Mouse (Mus musculus): Measurements from ENCODE around the gene Clpx.
"Not testable (repeated sequence)": the region's sequence is repeated elsewhere in the genome, so short reads cannot be mapped to it uniquely, and the experiment has no call there.

Gene Clpx

DNA sequence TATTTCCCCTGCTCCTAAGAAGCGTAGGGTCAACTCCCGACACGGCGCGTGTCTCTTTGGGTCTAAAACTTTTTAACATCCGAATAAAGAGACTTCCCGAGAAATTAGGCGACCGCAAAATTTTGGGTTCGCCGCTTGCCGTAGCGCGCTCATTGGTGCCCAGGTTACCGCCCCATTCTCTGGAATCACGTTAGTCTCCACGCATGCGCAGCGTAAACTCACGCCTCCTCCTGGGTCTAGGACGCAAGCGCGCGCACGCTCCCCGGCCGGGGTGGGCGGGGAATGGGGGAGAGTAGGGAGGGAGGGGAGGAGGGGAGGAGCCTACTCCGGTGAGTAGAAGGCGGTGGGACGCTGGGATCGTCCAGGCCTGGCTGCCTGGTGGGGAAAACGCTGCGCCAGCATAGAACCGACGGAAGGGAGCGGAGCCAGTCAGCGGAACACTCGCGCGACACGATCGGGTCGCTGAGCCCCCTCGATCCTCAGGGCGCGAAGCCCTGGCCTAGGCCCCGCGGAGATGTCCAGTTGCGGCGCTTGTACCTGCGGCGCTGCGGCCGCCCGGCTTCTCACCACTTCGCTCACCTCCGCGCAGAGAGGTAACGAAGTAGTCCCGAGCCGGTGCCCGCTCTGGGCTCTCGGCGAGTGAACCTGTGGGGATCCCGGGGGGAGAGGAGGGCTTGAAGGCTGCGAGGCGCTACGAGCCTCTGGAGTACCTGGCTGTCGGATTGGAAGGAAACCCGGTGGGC, at the start of gene Clpx:
Gene Clpx, plus strand, starts transcription at position 288 of the 743 bp plus-strand sequence.
- DNase-seq (ENCODE audit: low spot score): peak; percentile 100

DNA sequence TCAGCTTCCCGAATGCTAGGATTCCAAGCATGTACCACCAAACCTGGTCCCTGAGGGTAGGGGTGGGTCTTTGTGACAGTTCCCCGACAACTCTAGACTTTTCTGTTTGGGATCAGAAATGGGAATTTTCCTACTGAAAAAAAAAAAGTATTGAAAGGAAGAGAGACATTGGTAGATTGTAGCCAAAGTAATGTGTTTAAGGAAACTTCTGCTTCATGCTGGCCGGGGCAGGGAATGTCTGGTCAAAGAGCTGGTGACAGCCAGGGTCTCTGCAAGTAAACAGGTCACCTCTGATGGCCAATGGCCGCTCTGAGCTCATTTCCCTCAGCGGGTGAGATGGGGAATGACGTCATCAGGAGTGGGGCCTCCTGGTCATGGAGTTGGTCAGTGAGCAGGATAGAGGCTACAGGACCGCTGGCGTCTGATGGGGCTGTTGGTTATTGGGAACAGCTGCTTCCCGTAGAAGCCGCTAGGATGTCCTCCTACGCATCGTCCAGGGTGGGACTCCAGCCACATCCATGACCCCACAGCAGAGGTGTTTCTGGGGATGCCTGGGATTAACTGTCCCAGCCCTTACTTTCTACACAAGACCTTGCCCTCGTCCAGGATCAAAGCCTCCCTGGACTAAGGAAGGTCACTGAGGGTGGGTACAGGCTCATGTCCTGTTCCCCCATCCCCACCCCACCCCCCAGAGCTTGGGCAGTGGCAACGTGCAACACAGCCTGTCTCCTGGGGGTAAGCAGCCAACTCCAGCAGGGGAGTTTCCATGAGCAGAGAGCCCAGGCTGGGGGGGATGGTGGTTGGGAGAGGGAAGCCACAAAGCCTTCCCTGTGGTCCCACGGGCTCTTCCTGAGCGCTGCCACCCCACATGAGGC, 46.3 kb upstream of the Clpx start:
- DNase-seq (ENCODE audit: low spot score): no peak

DNA sequence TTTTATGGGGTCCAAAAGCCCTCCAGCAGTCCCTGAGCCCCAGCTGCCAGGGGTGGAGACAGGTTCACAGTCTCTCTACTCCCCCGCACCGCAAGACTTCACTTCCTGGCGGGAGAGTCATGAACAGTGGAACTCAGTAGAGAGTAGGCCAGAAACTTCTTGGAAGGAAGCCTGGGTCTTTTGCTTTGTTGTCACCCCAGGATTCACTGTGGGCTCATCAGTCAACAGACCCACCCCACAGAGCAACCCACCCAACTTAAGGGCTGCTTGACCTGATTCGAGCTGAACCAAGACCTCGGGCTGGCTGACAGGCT, 45.7 kb upstream of the Clpx start:
- DNase-seq (ENCODE audit: low spot score): no peak

DNA sequence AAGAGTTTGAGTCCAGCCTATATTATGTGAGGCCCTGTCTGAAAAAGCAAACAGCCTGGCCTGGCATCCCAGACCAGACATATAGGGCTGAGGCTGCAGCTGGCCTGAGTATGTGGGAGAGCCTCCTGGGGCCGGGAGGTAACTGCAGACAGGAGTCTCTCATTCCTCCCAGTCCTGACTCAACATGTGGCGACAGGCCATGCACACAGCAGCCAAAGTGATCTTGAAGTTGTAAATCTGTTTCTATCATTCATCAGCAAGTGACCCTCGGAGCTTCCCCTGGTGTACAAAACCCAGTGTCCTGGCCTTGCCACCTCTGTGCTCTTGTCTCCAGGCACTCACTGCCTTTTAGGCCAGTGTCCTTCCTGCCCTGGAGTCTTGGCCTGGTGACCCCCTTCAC, 42.0 kb upstream of the Clpx start:
- DNase-seq (ENCODE audit: low spot score): no peak

DNA sequence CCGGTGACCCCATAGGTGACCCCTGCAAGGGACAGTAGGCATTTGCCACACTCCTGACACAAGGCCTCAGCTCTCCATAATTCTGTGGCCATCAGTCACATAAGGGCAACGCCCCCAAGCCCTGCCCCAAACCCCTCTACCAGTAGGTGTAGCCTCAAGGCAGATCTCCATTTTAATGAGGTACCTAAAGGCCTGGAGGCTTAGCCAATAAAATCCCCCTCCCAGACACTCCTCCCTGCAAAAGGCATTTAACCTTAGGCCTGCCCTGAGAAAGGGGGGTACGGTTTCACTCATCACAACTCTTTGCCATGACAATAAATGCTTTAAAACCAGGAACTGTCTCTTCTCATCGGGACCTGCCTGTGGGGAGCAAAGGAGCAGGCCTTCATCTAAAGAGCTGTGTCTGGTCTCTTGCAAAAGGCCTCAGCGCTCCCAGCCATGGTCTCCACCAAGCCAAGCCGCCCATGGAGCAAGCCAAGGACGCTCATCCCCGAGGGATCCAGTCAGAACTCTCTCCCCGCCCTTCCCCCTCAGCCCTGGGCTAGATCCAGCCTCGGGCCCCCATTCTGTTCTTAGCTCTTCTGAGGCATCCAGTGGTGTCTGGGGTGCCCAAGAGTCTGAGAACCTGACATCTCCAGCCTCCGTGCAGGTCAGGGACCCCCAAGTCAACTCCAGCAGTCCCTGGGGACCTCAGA, 38.0 kb upstream of the Clpx start:
- DNase-seq (ENCODE audit: low spot score): no peak

DNA sequence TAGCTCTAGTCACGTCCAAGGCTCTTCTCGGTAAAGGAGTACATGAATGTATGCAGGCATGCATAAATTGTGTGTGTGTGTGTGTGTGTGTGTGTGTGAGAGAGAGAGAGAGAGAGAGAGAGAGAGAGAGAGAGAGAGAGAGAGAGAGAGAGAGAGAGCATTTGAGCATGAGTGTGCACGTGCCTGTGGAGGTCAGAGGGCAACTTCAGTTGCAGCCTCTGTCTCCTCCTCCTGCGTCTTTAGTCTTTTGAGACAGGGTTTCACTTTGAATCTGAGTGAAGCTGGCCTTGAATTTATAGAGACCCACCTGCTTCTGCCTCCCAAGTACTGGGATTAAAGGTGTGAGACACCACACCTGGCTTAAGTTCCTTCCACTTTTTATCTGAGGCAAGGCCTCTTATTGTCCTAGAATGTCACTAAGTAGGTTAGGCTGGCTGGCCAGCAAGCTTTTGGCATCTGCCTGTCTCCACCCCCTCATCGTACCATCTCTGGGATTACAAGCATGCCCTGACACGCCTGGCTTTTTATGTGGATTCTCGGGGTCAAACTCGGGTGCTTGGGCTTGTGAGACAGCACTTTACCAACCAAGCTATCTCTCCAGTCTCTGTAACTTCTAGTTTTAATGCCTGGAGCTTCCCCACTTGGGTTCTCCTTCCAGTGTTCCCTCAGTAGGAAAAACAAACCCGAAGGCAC, 36.7 kb upstream of the Clpx start:
- DNase-seq (ENCODE audit: low spot score): no peak

DNA sequence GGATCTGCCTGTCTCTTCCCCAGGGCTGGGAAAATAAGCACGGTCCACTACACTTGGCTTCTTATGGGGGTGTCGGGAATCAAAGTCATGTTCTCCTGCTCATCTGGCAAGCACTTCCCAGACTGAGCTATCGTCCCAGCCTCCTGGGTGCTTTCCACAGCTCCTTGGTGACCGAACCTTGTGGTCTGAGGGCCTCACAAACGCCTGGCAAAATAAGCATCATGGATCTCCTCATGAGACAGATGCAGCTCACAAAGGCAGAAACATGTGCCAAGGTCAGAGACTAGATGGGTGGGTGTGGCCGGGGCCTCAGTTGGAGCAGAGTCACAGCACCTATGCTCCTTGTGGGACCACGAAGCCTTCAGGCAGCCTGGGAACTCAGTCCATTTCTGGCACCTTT, 34.7 kb upstream of the Clpx start:
- DNase-seq (ENCODE audit: low spot score): no peak

DNA sequence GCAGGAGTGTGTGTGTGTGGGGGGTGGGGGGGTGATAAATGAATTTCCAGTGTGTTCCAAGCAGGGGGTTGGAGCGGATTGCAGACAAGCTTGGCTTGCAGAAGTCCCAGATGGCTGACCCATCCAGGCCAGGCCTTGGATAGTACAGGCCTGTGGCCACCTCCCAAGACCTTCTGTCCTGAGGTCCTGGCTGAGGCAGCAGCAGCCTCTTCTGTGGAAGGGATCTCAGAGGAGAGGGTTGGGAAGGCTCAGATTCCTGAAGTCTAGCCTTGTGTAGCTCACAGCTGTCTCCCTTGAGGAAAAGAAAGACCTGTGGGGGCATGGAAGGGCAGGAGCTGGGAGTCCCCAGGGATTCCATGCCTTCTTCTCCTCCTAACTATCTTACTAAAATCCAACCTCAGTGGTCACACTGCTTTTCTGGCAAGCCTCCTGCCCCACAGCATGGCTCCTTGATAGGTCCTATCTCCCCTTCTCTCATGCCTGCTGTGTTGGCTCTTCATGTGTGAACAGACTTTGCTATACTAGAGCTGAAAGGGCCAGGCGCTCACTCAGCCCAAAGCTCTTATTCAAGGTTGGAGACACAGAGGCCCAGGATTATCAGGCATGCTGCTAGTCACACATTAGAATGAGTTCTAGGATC, 32.3 kb upstream of the Clpx start:
- DNase-seq (ENCODE audit: low spot score): no peak

DNA sequence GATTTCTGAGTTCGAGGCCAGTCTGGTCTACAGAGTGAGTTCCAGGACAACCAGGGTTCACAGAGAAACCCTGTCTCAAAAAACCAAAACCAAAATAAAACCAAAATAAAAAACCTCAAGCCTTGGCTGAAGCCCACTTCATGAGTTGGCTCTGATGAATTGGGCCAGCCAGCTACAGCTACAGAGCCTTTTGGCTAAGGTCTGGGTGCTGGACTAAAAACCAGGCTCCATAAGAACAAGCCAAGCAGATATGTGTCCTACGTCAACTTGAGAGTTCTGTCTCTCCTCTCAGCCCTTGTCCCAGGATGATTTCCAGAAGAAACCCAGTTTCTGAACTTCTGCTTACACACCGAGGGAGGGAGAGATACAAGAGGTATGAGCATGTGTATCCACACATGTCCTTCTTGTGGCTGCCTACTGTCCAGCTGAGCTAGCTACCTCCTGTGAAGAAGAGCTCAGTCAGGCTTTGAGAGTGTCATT, 31.4 kb upstream of the Clpx start:
- DNase-seq (ENCODE audit: low spot score): no peak

DNA sequence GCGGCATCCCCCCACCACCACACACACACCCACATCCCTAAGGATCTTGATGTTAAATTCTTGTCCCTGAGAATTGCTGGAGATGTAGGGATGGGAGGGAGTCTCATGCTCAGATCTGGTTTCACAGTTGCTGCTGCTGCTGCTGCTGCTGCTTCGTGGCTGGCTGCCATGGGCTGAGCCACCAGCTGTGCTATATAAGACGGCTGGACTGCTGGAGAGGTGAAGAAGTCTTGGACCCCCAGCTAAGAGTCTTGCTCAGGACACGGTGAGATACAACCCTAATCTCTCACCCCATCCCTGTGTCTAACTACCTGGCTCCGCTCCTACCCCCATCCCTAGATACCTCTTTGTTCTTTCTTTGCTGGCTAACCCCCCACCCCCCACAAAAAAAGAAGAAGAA, 29.1 kb upstream of the Clpx start, which contains the start of gene Cilp:
Gene Cilp, plus strand, starts transcription at position 222 of the 400 bp plus-strand sequence.
- DNase-seq (ENCODE audit: low spot score): no peak

DNA sequence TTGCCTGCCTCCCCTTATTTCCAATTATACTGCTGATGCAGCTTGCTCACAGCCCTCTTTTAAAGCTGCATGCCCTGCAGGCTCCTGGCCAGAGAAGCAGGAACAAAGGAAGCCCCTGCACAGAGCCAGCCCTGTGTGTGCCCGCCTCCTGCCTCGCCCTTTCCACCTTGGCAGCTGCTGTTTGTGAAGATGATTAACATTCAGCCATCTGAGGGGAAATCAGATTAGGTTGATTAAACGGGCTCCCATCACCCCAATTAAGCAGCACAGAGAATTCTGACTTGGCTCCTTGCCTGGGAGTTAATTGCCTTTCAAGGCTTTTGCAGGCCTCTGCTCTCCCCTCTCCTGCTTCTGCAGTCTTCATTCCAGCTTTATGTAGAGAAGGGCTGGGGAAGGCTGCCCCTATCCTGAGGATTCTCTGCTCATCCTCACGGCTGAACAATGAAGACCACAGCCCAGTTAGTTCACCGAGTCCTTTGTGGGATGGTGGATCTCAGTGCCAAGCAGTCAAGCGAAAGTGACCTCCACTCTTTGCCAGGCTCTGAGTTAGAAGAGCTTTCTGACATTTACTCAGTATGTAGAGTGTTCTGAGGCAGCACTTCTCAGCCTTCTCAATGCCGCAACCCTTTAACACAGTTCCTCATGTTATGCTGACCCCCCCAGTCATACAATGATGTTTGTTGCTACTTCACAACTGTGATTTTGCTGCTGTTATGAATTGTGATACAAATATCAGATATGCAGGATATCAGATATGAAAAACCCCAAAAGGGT, 26.1 kb upstream of the Clpx start:
- DNase-seq (ENCODE audit: low spot score): no peak

DNA sequence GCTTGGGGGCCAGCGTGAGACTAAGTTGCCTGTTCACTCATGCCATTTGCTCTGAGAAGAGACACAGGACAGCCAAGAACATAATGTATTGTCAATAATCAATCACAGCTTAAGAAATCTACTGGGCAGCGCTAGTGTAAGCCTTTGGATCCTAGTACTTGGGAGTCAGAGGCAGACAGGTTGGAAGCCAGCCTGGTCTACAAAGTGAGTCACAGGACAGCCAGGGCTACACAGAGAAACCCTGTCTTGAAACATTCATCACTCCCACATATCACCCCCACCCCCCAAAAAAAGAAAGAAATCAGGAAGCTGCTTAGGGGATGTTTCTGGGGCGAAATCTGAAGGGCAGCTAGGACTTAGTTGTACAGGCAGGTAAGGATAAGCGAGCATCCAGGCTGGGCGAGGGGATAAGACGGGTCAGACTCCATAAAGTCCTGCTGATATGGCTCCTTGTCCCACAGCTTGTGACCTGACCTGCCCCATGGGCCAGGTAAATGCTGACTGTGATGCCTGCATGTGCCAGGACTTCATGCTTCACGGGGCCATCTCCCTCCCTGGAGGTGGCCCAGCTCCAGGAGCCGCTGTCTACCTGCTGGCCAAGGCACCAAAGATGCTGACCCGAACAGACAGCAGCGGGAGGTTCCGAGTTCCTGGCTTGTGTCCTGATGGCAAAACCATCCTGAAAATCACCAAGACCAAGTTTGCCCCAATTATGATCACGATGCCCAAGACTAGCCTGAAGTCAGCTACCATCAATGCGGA, 20.8 kb upstream of the Clpx start:
- DNase-seq (ENCODE audit: low spot score): no peak

DNA sequence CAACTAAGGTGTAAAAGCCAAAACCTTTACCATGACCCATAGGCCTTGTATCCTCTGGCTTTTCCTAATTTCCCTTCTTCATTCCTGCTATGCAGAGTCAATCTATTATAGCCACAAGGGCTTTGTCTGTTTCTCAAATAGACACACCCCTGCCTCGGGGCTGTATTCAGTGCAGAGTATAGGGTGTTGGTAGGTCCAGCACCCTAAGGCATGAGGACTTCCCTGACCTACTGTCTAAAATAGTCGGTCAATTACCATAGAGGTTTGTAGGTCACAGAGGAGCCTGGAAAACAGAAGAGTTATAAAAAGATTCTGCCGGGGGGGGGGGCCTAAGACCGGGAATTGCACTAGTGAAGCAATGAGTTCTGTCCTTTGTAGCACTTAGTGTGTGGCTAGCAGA, 20.2 kb upstream of the Clpx start:
- DNase-seq (ENCODE audit: low spot score): no peak

DNA sequence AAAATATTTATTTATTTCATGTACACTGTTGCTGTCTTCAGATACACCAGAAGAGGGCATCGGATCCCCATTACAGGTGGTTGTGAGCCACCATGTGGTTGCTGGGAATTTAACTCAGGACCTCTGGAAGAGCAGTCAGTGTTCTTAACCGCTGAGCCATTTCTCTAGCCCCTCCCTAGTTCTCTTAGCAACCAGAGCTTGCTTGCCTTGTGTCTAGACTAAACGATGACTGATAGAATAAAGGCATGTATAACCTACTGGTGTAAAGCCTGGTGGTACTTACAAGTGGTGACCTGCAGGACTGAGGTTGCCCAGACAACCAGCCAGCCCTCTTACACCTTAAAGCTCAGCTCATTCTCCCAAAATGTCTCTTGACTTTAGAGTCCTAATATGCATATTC, 19.2 kb upstream of the Clpx start:
- not testable (repeated sequence) for DNase-seq (ENCODE audit: low spot score)

DNA sequence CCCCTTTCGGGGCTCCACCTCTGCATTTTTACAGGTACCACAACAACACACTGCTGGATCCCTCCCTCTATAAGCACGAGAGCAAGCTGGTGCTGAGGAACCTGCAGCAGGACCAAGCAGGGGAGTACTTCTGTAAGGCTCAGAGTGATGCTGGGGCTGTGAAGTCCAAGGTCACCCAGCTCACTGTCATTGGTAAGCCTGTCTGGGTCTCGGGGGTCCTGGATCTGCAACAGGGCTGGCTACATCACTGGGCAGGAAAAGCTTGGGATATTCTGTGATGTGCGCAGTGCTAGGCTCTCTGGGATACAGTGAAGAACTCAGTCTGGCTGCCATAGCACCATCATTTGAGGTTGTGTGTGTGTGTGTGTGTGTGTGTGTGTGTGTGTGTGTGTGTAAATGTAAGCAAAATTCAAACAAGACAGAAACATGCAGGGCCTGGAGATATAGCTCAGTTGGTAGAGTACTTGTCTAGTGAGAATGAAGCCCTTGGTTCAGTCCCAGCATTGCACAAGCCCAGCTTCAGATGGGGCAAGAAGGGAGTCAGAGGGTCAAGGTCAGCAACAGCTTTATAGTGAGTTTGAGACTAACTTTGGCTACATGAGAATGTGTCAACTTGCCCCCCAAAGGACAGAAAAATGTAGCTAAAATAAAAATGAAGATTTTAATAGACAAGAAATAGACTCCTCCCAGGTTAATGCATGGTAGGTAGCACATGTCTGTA, 18.1 kb upstream of the Clpx start:
- no peak for DNase-seq (ENCODE audit: low spot score)

DNA sequence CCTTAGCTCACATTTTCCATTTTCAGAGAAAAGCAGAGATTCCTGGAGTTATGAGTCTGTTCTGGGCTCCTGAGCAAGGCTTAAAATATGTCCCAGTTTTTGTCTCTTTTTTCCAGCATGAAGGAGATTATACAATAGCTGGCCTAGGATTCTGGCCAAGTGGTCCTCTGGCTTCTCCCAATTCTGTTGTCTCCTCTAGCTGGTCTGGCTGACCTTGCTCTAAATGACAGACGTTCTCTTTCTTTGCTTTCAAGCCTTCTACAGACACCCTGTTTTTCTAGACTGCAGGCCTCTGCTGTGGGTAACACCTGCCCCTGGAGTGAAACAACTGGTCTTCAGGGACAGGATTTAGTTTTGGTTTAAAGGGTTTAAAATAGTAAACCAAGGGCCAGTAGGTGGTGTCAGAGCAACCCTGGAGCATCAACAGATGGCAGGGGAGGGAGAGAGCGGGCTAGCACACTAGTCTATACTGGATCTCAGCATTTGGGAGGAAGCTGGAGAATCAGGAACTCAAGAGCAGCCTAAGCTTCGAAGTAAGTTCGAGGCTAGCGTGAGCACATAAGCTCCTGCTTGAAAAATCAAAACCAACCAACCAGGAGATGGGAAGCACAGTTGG, 12.4 kb upstream of the Clpx start:
- DNase-seq (ENCODE audit: low spot score): no peak

DNA sequence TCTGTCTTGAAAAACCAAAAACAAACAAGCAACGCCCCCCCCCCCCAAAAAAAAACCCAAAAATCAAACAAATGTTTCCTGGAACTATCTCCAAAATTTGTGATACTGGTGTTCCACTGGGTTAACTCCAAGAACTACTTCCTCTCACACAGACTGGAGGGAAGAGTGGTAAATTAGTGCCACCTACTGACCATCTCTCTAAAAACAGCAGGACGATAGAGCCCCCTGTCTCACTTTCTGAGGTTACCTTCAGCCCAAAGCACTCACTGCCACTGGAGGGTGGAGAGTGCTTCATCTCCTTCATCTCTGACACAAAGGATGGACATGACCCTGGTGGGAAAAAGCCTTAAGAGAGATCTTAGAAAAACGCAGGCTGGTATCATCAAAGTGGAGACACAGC, 10.8 kb upstream of the Clpx start:
- DNase-seq (ENCODE audit: low spot score): peak; percentile 32

DNA sequence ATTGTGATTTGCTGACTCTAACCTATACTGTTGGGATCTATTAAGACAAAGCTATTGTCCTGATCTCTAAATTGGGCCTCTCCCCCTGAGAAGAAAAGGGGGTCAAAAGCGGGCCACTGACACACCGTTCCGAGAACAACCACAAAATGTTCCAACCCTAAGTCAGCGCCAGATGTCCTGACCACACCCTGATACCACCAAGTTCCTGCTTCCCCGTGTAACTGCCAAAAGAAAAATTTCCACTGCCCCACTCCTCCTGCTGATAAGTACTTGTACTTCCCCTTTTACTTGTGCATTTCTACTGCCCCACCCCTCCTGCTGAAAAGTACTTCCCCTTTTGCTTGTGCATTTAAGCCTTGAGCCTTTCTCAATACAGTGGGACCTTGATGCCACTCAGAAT, 5.8 kb upstream of the Clpx start:
- not testable (repeated sequence) for DNase-seq (ENCODE audit: low spot score)

DNA sequence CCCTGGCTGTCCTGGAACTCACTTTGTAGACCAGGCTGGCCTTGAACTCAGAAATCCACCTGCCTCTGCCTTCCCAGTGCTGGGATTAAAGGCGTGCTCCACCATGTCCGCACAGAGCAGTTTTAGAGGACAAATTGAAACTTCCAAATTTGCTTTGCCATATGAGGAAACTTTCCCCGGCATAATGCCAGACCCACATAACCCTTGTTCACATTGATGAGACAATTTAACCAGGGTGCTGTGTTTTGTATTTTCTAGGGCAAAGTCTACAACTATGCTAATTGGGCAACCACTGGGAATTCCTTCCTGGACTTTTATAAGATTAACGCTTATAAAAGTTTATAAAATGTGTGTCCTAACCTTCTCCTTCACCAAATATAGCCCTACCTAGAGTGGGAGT, 4.1 kb upstream of the Clpx start:
- DNase-seq (ENCODE audit: low spot score): no peak

Data from c-Kit-positive CD71-positive TER-119-positive erythroid progenitor cells, embryonic 14.5 days (primary cell).